Mouse (Mus musculus): ENCODE results near the gene Slc47a2. TPM values are rescaled to one million over a fixed set of nuclear protein-coding genes. Genes with fewer than 3 reads are reported as not detected.
"Not testable (repeated sequence)": the region's sequence is repeated elsewhere in the genome, so short reads cannot be mapped to it uniquely, and the experiment has no call there.

Slc47a2 gene
- polyA plus RNA-seq, 1 experiment from 2014 or later = not detected

DNA sequence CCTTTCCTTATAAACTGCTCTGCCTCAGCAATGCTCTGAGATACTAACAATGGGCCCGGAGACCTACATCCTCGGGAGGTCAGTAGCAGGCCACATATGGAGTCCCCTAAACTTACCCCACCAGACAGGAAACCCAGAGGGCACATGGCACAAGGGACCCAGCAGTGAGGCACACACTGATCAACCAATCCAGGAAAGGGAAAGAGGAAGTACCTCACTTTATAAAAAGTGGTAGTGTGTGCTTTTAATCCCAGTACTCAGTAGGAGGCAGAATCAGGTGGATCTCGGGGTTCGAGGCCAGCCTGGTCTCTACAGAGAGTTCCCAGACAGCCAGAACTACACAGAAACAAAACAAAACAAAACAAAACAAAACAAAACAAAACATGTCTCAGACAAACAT, 2.3 kb downstream of the Slc47a2 start:
- ATAC-seq (ENCODE audit: low FRiP score, low read depth) = no peak
- H3K4me1 ChIP-seq = peaks cover 5% of the 10 kb centered on the region
- peaks cover 41% of the 10 kb centered on the region for H3K27me3 ChIP-seq
- no peak overlapping the region for H3K27ac ChIP-seq (replicated peaks)
- no peak overlapping the region for H3K9ac ChIP-seq (replicated peaks)
- H3K36me3 ChIP-seq = no peaks in the 10 kb centered on the region
- no peak overlapping the region for H3K4me2 ChIP-seq (replicated peaks)
- WGBS = 88% methylated on average over 4 of the region's 4 CpGs
- no peaks in the 10 kb centered on the region for H3K9me3 ChIP-seq
- H3K4me3 ChIP-seq = no peak overlapping the region

DNA sequence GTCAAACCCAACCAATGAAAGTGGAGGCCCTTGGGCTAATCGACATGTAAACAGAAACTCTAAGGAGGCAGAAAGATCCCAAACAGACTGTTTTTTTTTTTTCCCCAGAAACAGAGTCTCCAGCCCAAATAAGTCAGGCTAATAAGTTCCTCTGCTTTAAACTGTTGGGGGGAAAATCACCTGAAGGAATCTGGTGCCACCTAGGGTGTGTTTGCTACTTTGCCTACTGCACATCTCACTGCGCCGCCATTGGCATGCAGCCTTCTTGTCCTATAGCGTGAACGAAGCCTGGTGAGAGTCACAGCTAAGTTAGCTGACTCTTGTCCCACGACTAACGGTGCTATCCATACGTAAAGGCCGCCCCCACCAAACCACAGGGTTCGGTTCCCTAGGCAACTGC, 5.1 kb downstream of the Slc47a2 start:
- peaks cover 3% of the 10 kb centered on the region for H3K4me1 ChIP-seq
- H3K36me3 ChIP-seq = no peaks in the 10 kb centered on the region
- ATAC-seq (ENCODE audit: low FRiP score, low read depth) = no peak
- H3K4me3 ChIP-seq = no peak overlapping the region
- no peak overlapping the region for H3K27ac ChIP-seq (replicated peaks)
- 78% methylated on average over 10 of the region's 10 CpGs for WGBS
- H3K4me2 ChIP-seq (replicated peaks) = no peak overlapping the region
- peaks cover 24% of the 10 kb centered on the region for H3K27me3 ChIP-seq
- no peak overlapping the region for H3K9ac ChIP-seq (replicated peaks)
- no peaks in the 10 kb centered on the region for H3K9me3 ChIP-seq

DNA sequence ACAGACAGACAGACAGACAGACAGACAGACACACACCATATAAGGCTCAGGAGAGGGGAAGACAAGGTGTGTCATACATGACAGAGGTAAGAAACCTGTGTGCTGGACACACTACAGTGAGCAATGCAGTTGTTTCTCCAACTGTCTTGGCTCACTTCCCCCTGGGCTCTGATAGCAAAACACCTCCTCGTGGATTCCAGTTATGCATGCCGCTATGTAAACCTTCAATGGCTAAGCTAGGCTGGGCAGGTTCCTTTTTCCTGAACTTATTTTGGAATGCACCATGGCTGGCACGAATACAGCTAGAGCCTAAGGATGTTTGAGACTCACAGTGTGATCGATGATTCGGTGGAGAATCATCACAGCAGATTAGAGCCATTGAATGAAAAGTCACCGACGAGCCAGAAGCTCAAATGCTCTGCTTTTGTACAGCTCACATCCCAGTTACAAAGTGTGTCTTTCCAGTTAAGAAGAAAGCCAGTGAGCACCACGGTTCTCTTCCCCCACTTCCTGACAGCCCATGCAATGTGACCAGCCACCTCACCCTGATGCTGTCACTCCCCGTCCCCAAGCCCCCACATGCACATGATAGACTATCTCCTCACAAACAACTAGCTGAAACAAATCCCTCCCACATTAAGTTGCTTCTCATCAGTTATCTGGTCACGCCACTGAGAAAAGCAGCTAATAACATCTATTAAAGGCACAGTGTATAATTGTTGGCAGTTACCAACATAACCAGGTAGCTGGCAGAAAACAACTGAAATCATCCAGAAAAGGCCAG, 21.6 kb downstream of the Slc47a2 start:
- H3K4me3 ChIP-seq = no peak overlapping the region
- H3K4me2 ChIP-seq (replicated peaks) = no peak overlapping the region
- no peak overlapping the region for H3K27ac ChIP-seq (replicated peaks)
- H3K9me3 ChIP-seq = no peaks in the 10 kb centered on the region
- H3K4me1 ChIP-seq = no peaks in the 10 kb centered on the region
- 77% methylated on average over 10 of the region's 10 CpGs for WGBS
- no peaks in the 10 kb centered on the region for H3K36me3 ChIP-seq
- 0 out of 2 replicates have a peak, but pooled peaks cover 4% of the 10 kb centered on the region for H3K27me3 ChIP-seq
- H3K9ac ChIP-seq (replicated peaks) = no peak overlapping the region
- no peak for ATAC-seq (ENCODE audit: low FRiP score, low read depth)

DNA sequence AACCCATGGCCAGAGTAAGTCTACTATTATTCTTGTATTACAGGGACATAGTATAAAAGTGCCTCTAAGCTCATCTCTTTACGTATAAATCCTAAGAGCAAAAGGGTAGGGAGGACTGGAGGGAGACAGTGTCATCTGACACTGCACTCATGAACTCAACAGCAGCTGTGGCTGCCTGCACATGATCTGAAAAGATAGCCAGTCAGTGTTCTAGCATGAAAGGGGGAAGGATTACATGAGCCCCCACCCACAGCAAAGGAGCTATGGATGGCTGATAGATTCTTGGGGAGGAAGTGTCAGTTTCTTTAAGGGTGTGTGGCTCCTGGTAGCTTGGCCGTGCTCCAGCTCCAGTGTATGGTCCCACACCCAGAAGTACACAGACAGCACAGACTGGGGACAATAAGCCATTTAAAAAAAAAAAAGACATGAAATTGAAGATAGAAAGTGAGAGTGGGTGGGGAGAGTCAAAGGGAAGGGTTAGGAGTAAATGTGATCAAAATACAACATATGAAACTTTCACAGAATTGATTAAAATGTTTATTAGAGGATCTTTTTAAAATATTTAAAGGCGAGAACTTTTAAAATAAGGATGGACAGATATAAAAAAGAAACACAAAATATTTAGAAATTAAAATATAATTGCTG, 22.6 kb downstream of the Slc47a2 start:
- no peak for ATAC-seq (ENCODE audit: low FRiP score, low read depth)
- H3K27ac ChIP-seq (replicated peaks) = no peak overlapping the region
- H3K9ac ChIP-seq (replicated peaks) = no peak overlapping the region
- WGBS = 76% methylated on average over 3 of the region's 3 CpGs
- no peak overlapping the region for H3K4me2 ChIP-seq (replicated peaks)
- 0 out of 2 replicates have a peak, but pooled peaks cover 4% of the 10 kb centered on the region for H3K27me3 ChIP-seq
- no peak overlapping the region for H3K4me3 ChIP-seq
- H3K9me3 ChIP-seq = no peaks in the 10 kb centered on the region
- no peaks in the 10 kb centered on the region for H3K4me1 ChIP-seq
- H3K36me3 ChIP-seq = no peaks in the 10 kb centered on the region

DNA sequence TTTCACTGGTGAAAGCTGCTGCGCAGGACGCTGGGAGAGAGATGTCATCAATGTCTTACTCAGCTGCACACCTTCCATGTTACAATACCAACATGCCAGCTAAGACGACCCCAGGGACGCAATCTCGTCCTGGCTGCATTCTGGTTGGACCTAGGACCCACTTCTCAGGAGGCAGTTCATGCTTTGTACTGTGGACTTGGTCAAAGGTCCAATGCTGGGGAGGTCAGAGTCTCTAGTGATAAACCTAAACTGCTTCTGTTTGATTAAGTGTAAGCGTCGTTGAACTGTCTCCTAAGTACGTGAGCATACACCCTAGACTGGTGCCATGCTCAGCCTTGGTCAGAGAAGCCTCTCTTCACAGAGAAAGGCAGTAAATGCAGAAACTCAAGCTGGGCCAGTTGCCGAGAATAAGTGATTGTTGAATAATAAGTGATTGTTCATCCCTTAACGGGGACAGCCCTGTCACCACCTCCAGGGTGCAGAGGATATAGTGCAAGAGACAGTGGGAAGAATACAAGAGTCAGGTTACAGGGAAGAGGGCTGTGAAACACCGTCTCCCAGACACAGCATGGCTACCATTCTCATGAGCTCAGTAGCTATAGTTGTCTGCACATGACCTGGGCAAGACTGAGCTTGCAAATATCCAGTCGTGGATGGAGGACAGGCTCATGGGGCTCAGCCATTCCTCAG, 23.3 kb downstream of the Slc47a2 start:
- no peak overlapping the region for H3K4me3 ChIP-seq
- no peaks in the 10 kb centered on the region for H3K36me3 ChIP-seq
- H3K9me3 ChIP-seq = no peaks in the 10 kb centered on the region
- no peak overlapping the region for H3K9ac ChIP-seq (replicated peaks)
- ATAC-seq (ENCODE audit: low FRiP score, low read depth) = no peak
- H3K4me2 ChIP-seq (replicated peaks) = no peak overlapping the region
- no peak overlapping the region for H3K27ac ChIP-seq (replicated peaks)
- H3K4me1 ChIP-seq = no peaks in the 10 kb centered on the region
- 69% methylated on average over 12 of the region's 12 CpGs for WGBS
- 0 out of 2 replicates have a peak, but pooled peaks cover 4% of the 10 kb centered on the region for H3K27me3 ChIP-seq

DNA sequence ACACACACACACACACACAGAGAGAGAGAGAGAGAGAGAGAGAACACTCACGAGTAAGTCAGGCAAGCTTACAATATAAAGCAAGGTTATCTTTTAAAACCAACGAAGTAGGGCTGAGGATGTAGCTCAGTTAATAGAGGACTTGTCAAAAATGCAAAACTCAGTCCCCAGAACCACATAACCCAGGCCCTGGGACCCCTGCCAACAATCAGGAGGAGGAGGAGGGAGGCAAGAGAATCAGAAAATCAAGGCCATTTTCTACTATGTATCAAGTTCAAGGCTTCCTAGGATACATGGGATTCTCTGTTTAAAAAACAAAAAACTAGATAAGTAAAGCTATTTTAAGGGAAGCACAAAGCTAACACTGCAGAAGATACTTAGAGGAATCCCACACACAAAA, 25.8 kb downstream of the Slc47a2 start:
- WGBS = 78% methylated on average over 2 of the region's 2 CpGs

DNA sequence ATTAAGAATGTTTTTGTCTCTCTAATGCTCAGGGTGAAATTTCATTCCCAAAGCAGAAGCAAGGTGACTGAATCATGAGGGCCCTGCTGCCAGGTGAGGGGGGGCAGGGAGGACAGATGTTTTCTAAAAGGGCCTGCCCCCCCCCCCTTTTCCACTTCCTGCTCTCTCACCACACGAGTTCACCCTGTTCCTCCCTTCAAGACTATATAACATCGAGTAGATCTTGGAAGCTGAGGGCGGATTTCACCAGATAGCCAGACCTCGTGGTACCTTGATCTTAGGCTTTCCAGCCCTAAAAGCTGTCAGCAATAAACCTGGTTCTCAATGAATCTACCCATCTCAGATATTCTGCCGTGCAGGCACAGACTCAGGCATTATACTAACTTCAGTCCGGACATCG, 32.3 kb downstream of the Slc47a2 start:
- Histone ChIP-seq H3K27ac (replicated peaks) (no peak overlapping the region), H3K27me3 (no peaks in the 10 kb centered on the region), H3K36me3 (no peaks in the 10 kb centered on the region), H3K4me2 (replicated peaks) (no peak overlapping the region), H3K4me1 (no peaks in the 10 kb centered on the region), H3K4me3 (no peak overlapping the region), H3K9ac (replicated peaks) (no peak overlapping the region), H3K9me3 (no peaks in the 10 kb centered on the region; the same call in 1 of the 2 replicates)
- WGBS = 76% methylated on average over 7 of the region's 7 CpGs
- no peak for ATAC-seq (ENCODE audit: low FRiP score, low read depth)

More for the DNA sequence above, 25.8 kb downstream of the Slc47a2 start:
- no peak overlapping the region for H3K27ac ChIP-seq (replicated peaks)
- 0 out of 2 replicates have a peak, but pooled peaks cover 4% of the 10 kb centered on the region for H3K27me3 ChIP-seq
- no peak overlapping the region for H3K4me3 ChIP-seq
- no peaks in the 10 kb centered on the region for H3K36me3 ChIP-seq
- no peaks in the 10 kb centered on the region for H3K9me3 ChIP-seq
- H3K9ac ChIP-seq (replicated peaks) = no peak overlapping the region
- H3K4me2 ChIP-seq (replicated peaks) = no peak overlapping the region
- ATAC-seq (ENCODE audit: low FRiP score, low read depth) = no peak
- no peaks in the 10 kb centered on the region for H3K4me1 ChIP-seq

DNA sequence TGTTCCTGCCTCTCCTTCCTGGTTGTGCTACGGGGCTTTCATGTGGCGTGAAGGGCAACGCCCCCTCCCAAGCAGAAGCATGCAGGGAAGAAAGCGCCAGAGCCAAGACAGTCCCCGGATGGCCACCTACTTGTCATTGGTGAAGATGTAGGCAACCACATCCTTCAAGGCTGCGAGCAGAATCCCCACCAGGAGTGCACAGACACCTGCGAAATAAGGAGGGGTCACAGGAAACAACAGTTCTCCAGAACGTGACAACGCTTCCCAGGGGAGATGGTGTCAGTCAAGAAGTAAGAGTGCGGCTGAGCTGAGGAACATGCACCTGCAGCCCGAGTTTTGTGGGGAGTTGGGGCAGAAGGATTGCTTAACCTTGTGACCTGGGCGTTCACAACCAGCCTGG, 32.8 kb downstream of the Slc47a2 start:
- no peak for ATAC-seq (ENCODE audit: low FRiP score, low read depth)
- H3K27me3 ChIP-seq = no peaks in the 10 kb centered on the region
- WGBS = 70% methylated on average over 12 of the region's 12 CpGs
- no peaks in the 10 kb centered on the region; the same call in 1 of the 2 replicates for H3K9me3 ChIP-seq
- no peaks in the 10 kb centered on the region for H3K4me1 ChIP-seq
- no peaks in the 10 kb centered on the region for H3K36me3 ChIP-seq
- no peak overlapping the region for H3K9ac ChIP-seq (replicated peaks)
- H3K4me2 ChIP-seq (replicated peaks) = no peak overlapping the region
- no peak overlapping the region for H3K27ac ChIP-seq (replicated peaks)
- no peak overlapping the region for H3K4me3 ChIP-seq

DNA sequence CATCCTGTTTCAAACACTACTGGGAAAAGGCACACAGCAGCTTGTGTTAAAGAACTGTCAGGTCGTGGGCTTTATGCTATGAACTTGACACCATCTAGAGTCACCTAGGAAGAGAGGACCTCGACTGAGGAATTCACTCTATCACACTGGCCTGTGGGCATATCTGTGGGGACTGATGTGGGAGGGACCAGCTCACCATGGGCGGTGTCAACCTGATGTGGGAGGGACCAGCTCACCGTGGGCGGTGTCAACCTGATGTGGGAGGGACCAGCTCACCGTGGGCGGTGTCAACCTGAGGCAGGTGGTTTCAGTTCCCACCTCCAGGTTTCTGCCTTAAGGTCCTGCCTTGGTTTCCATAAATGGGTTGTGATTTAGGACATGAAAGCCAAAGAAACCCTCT, 34.9 kb downstream of the Slc47a2 start:
- Histone ChIP-seq H3K4me2 (replicated peaks) (no peak overlapping the region), H3K36me3 (no peaks in the 10 kb centered on the region), H3K27me3 (no peaks in the 10 kb centered on the region), H3K27ac (replicated peaks) (no peak overlapping the region), H3K4me1 (no peaks in the 10 kb centered on the region), H3K9ac (replicated peaks) (no peak overlapping the region), H3K4me3 (no peak overlapping the region), H3K9me3 (no peaks in the 10 kb centered on the region; the same call in 1 of the 2 replicates)
- ATAC-seq (ENCODE audit: low FRiP score, low read depth) = no peak
- WGBS = 41% methylated on average over 7 of the region's 7 CpGs

DNA sequence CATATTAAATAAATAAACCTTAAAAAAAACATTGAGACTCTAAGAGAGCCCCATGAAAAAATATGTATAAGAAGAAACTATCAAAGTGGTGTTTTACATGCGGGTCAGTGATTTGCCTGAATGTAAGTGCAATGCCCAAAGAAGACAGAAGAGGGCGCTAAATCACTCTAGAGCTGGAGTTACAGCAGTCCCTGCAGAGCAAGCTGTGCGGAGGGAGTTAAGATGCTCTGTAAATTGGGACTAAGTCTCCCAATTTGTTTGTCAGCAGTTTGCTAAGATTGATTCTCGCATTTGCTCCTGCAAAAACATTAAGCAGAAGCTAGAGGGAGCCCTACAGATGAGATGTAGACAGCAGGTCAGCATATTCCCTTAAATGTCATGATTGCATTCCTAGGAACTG, 37.3 kb downstream of the Slc47a2 start:
- no peak overlapping the region for H3K27ac ChIP-seq (replicated peaks)
- no peaks in the 10 kb centered on the region; the same call in 1 of the 2 replicates for H3K9me3 ChIP-seq
- H3K4me1 ChIP-seq = peaks cover 6% of the 10 kb centered on the region
- H3K4me3 ChIP-seq = no peak overlapping the region
- no peaks in the 10 kb centered on the region for H3K27me3 ChIP-seq
- ATAC-seq (ENCODE audit: low FRiP score, low read depth) = no peak
- H3K36me3 ChIP-seq = no peaks in the 10 kb centered on the region
- H3K9ac ChIP-seq (replicated peaks) = no peak overlapping the region
- H3K4me2 ChIP-seq (replicated peaks) = no peak overlapping the region
- WGBS = 79% methylated on average over 4 of the region's 4 CpGs

DNA sequence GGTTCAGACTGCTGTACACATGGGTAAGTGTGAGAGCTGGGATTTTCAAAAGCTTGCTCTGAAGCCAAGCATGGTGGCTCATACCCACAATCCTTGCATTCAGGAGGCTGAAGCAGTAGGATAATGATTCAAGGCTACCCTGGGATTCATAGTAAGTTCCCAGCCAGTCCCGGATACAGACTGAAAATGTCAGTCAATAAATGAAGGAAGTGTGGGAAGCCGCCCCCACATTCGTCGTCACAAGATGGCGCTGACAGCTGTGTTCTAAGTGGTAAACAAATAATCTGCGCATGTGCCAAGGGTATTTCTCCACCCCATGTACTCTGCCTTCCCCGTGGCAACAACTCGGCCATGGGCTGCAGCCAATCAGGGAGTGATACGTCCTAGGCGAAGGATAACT, 38.1 kb downstream of the Slc47a2 start:
- not testable (repeated sequence) for H3K4me3 ChIP-seq; H3K4me2 ChIP-seq (replicated peaks); H3K27ac ChIP-seq (replicated peaks); H3K27me3 ChIP-seq; H3K9me3 ChIP-seq; H3K36me3 ChIP-seq; H3K4me1 ChIP-seq; ATAC-seq (ENCODE audit: low FRiP score, low read depth); H3K9ac ChIP-seq (replicated peaks)
- WGBS = 95% methylated on average over 6 of the region's 10 CpGs

Data from midbrain, embryonic 12.5 days (tissue).